Mouse (Mus musculus) liver, embryonic 12.5 days (tissue): ENCODE measurements around the gene Nkx2-5. TPM values are rescaled to one million over a fixed set of nuclear protein-coding genes. Genes with fewer than 3 reads are reported as not detected.

Experiments
- ATAC-seq: fragments of 200-750 bp; cut with Nextera tagmentation; 2 replicates; pipeline ENCODE4 v1.8.0; 2017; ENCODE audit warnings: moderate number of reproducible peaks, mild to moderate bottlenecking, moderate library complexity
- H3K27ac ChIP-seq: fragments of 300-500 bp; sonication (generic); 2 replicates; pipeline ENCODE4 v1.5.1; 2016; ENCODE audit warnings: mild to moderate bottlenecking
- H3K27me3 ChIP-seq: fragments of 300-500 bp; sonication (generic); replicated peaks from 2 replicates; pipeline ENCODE4 v1.6.1; 2016; ENCODE audit warnings: mild to moderate bottlenecking, moderate library complexity
- H3K36me3 ChIP-seq: fragments of 300-500 bp; sonication (generic); 2 replicates; pipeline ENCODE4 v1.6.1; 2016; ENCODE audit warnings: mild to moderate bottlenecking, moderate library complexity
- H3K4me1 ChIP-seq: fragments of 300-500 bp; sonication (generic); 2 replicates; pipeline ENCODE4 v1.6.1; 2016
- H3K4me2 ChIP-seq: fragments of 300-500 bp; sonication (generic); 2 replicates; pipeline ENCODE4 v1.6.1; 2016; ENCODE audit warnings: mild to moderate bottlenecking, moderate library complexity
- H3K4me3 ChIP-seq: fragments of 300-500 bp; sonication (generic); 2 replicates; pipeline ENCODE4 v1.5.1; 2016; ENCODE audit warnings: mild to moderate bottlenecking, moderate library complexity
- H3K9ac ChIP-seq: fragments of 300-500 bp; sonication (generic); 2 replicates; pipeline ENCODE4 v1.6.1; 2016; ENCODE audit warnings: mild to moderate bottlenecking, moderate library complexity
- H3K9me3 ChIP-seq: fragments of 300-500 bp; sonication (generic); replicated peaks from 2 replicates; pipeline ENCODE4 v1.6.1; 2016; ENCODE audit warnings: mild to moderate bottlenecking, moderate library complexity
- WGBS: fragments of 180-500 bp; shearing (Covaris S2); methylation state at CpG from one replicate; pipeline ENCODE4 v1.1.7; 2016; ENCODE audit not compliant: insufficient replicate concordance; 5-methylcytosine and 5-hydroxymethylcytosine counted together
- polyA plus RNA-seq: library from polyadenylated mRNA; unstranded; fragments of >200 nt; fragmentation: Nextera tagmentation; extraction: Ambion mirVana; gene quantifications from 2 replicates; pipeline ENCODE4 v1.2.1, GENCODE M21; 2016

Nkx2-5 gene
- polyA plus RNA-seq, 1 experiment from 2014 or later, result 0.13 TPM

DNA sequence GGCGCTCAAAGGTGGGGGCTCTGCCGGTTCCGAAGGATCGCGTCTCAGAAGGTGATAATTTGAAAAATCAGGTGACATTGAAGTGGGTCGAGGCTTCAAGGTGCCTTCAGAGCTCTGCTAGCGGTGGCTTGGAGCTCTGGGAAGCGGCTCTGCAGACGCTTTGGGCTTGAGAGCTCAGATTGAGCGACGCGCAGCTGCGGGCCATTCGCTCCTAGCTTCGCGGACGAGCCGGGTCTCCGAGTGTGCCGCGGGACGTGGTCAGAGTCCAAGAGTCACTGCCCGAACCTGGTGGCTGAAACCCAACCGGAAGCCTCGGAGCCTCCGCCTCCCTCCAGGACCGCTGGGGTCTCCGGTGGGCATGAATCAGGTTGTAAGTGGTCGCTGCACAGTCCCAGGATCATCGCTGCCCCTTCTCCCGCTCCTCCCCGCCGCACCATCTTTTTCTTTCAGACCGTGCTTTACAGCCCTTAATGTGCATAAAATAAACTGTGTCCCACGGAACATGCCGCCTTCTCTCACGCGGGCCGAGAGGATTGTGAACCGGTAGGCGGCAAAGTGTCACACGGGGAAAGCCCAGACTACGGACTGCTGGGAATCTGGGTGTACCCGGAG is 5.0 kb upstream of the Nkx2-5 start:
- WGBS, result 1% methylated on average over 44 of the region's 44 CpGs
- no peak for ATAC-seq
- Histone ChIP-seq H3K9me3 (no peaks in the 10 kb centered on the region), H3K4me3 (peak overlapping the region; percentile 22), H3K27ac (no peak overlapping the region), H3K4me2 (peak overlapping the region; percentile 49), H3K27me3 (peaks cover 92% of the 10 kb centered on the region), H3K9ac (no peak overlapping the region), H3K4me1 (peaks cover 2% of the 10 kb centered on the region), H3K36me3 (no peaks in the 10 kb centered on the region)

DNA sequence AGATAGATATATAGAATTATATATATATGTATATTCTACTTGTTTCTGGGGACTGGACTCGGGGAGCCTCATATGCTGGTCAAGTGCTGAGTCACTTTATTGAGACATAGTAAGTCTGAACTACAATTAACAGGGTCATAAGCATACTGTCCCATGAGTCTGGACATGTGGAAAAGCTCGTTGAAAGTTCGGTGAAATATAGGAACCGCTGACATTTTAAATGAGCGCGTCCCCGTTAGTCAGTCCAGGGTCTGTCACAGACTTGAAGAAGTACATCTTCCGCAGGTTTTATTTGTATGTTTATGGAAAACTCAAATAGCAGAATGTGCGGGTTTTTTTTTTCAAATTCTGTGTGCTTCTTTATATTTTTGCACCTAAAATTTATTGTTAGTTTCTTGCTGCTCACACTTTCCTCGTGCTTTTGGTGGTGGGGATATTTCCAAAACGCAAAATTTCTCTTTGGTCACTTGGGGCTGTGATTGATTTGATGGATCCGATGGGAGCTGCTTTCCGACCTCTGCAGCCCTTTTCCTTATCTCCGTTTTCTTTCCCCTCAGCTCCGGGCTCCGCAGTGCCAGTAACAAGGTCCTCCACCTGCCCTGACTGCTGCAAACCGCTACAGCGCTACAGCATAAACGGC is 4.4 kb upstream of the Nkx2-5 start:
- Histone ChIP-seq H3K27me3 (peaks cover 92% of the 10 kb centered on the region), H3K27ac (no peak overlapping the region)

GRCm38 (mm10) chr17:26848236-26848635 is 3.4 kb upstream of the Nkx2-5 start:
- no peak for ATAC-seq
- H3K4me1 ChIP-seq, result peaks cover 2% of the 10 kb centered on the region
- H3K27ac ChIP-seq, result no peak overlapping the region
- peaks cover 93% of the 10 kb centered on the region for H3K27me3 ChIP-seq
- no peak overlapping the region for H3K4me2 ChIP-seq
- under 1% methylated on average over 6 of the region's 6 CpGs for WGBS
- no peaks in the 10 kb centered on the region for H3K36me3 ChIP-seq
- H3K9ac ChIP-seq, result no peak overlapping the region
- no peak overlapping the region for H3K4me3 ChIP-seq
- no peaks in the 10 kb centered on the region for H3K9me3 ChIP-seq

More for the DNA sequence above, 4.4 kb upstream of the Nkx2-5 start:
- WGBS, result 6% methylated on average over 19 of the region's 19 CpGs
- Histone ChIP-seq H3K9me3 (no peaks in the 10 kb centered on the region), H3K9ac (no peak overlapping the region), H3K4me1 (peaks cover 2% of the 10 kb centered on the region), H3K4me3 (peak overlapping the region; percentile 22), H3K4me2 (peak overlapping the region; percentile 49), H3K36me3 (no peaks in the 10 kb centered on the region)
- ATAC-seq, result no peak

DNA sequence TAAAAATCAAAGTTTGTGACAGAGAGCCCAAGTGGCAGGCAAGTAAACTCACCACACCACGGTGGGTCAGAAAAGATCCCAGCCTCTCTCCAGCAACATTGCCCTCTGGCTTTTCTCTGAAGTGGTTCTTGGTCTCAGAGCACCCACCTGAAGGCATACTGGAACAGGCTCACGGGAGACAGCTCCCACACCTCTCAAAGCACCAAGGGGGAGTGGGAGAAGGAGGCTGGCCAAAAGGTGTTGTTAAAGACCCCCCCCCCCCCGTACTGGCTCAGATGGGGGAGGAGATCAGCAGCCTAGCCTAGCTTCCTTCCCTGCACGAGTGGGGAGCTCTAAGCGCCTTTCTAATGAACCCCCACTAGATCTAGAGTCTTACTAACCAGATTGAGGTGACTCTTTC is 3.0 kb upstream of the Nkx2-5 start:
- peaks cover 93% of the 10 kb centered on the region for H3K27me3 ChIP-seq
- H3K4me3 ChIP-seq, result no peak overlapping the region
- peaks cover 2% of the 10 kb centered on the region for H3K4me1 ChIP-seq
- ATAC-seq, result no peak
- no peak overlapping the region for H3K4me2 ChIP-seq
- no peak overlapping the region for H3K9ac ChIP-seq
- no peaks in the 10 kb centered on the region for H3K9me3 ChIP-seq
- H3K36me3 ChIP-seq, result no peaks in the 10 kb centered on the region
- no peak overlapping the region for H3K27ac ChIP-seq
- WGBS, result 2% methylated on average over 5 of the region's 5 CpGs

DNA sequence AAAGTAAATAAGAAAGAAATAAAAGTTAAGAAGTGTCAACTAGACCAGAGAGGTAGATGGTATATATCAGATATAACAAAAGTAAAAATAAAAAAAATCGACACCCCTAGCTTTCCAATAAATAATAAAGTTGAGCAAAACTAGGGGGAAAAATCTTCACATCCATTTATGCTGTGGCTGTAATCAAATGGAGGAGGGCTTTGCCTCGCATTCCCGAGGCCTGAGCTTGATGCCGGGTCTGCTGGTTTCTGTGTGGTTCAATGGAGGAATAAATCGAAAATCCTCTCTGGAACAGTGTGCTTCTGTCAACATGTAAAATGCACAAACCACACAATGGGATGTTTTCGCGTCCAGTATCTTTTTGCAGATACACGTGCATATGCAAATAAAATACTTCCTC is 1.6 kb upstream of the Nkx2-5 start:
- Histone ChIP-seq H3K9ac (no peak overlapping the region), H3K9me3 (no peaks in the 10 kb centered on the region), H3K4me1 (peaks cover 2% of the 10 kb centered on the region), H3K4me2 (no peak overlapping the region), H3K36me3 (no peaks in the 10 kb centered on the region), H3K27ac (no peak overlapping the region), H3K4me3 (no peak overlapping the region), H3K27me3 (peaks cover 93% of the 10 kb centered on the region)
- ATAC-seq, result no peak
- 14% methylated on average over 8 of the region's 8 CpGs for WGBS

GRCm38 (mm10) chr17:26845149-26846050 is 591 bp upstream of the Nkx2-5 start:
- Histone ChIP-seq H3K4me3 (no peak overlapping the region), H3K36me3 (no peaks in the 10 kb centered on the region), H3K9ac (no peak overlapping the region), H3K27me3 (peaks cover 93% of the 10 kb centered on the region), H3K27ac (no peak overlapping the region), H3K4me1 (no peaks in the 10 kb centered on the region; the same call in none of the 2 replicates), H3K9me3 (no peaks in the 10 kb centered on the region), H3K4me2 (no peak overlapping the region)
- 8% methylated on average over 14 of the region's 14 CpGs for WGBS
- no peak for ATAC-seq

DNA sequence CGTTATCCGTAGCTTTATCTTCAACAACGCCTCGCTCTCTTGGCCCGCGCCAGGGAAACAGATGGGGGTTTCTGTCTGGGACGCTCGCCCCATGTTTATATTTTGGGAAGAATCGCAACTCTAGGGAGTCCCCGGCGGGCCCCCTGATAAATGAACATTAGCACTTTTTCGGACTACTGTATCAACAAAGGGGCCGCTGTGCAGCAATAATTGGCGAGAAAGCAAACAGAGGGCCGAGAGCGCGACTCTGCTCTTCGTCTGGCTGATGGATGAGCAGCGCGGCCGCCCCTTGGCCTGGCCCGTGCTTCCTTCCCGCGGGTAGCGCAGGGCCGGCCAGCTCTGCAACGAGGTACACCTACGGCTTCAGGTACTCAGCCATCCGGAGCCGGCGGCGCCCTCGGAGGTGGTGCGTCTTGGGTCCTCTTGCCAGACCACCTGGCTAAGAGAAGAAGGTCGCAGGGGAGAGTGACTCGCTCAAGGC is 398 bp downstream of the Nkx2-5 start:
- H3K27ac ChIP-seq, result no peak overlapping the region
- no peaks in the 10 kb centered on the region for H3K36me3 ChIP-seq
- 0 out of 2 replicates have a peak overlapping the region, but pooled peaks have one; percentile 11 for H3K4me2 ChIP-seq
- whole genome bisulfite sequencing, result under 1% methylated on average over 36 of the region's 36 CpGs
- no peak overlapping the region for H3K9ac ChIP-seq
- no peak for ATAC-seq
- H3K4me3 ChIP-seq, result no peak overlapping the region
- no peaks in the 10 kb centered on the region for H3K4me1 ChIP-seq
- H3K27me3 ChIP-seq, result peaks cover 93% of the 10 kb centered on the region
- no peaks in the 10 kb centered on the region for H3K9me3 ChIP-seq

DNA sequence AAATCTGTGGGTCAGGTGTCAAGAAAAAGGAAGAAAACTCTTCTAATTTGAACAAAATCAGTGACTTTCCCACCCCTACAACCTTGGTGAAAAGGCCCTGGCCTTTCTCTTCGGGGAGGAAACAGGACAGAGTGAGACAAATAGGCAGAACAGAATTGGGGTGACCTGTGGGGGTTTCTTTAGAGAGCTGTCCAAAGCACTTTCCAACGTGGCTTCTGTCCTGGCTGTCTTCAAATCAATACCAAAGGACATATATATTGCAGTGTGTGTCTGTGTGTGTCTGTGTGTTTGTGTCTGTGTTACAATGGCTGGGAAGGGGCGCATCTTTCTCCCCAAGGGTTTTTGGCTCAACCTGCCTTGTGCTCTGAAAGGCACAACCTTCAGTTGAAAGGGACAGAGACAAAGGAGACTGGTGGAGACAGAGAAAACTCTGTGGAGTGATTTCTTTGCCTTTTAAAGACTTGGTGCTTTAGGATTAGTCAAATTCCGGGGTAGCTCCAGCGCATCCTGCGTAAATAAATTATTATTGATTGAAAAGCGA is 1.0 kb downstream of the Nkx2-5 start:
- H3K27ac ChIP-seq, result no peak overlapping the region
- H3K4me2 ChIP-seq, result no peak overlapping the region
- H3K4me1 ChIP-seq, result no peaks in the 10 kb centered on the region
- no peak for ATAC-seq
- 3% methylated on average over 7 of the region's 7 CpGs for WGBS
- no peak overlapping the region for H3K9ac ChIP-seq
- no peaks in the 10 kb centered on the region for H3K36me3 ChIP-seq
- peaks cover 94% of the 10 kb centered on the region for H3K27me3 ChIP-seq
- H3K4me3 ChIP-seq, result no peak overlapping the region
- H3K9me3 ChIP-seq, result no peaks in the 10 kb centered on the region

GRCm38 (mm10) chr17:26843229-26843567 is 1.6 kb downstream of the Nkx2-5 start:
- peaks cover 95% of the 10 kb centered on the region for H3K27me3 ChIP-seq
- 2% methylated on average over 14 of the region's 14 CpGs for WGBS
- no peaks in the 10 kb centered on the region for H3K9me3 ChIP-seq
- H3K9ac ChIP-seq, result no peak overlapping the region
- no peaks in the 10 kb centered on the region for H3K4me1 ChIP-seq
- H3K36me3 ChIP-seq, result no peaks in the 10 kb centered on the region
- no peak overlapping the region for H3K4me3 ChIP-seq
- H3K27ac ChIP-seq, result no peak overlapping the region
- H3K4me2 ChIP-seq, result no peak overlapping the region
- ATAC-seq, result no peak

GRCm38 (mm10) chr17:26842431-26843228 is 2.2 kb downstream of the Nkx2-5 start:
- H3K4me3 ChIP-seq, result no peak overlapping the region
- ATAC-seq, result no peak
- H3K36me3 ChIP-seq, result no peaks in the 10 kb centered on the region
- 15% methylated on average over 9 of the region's 9 CpGs for WGBS
- H3K4me1 ChIP-seq, result no peaks in the 10 kb centered on the region
- H3K9ac ChIP-seq, result no peak overlapping the region
- no peak overlapping the region for H3K4me2 ChIP-seq
- peaks cover 95% of the 10 kb centered on the region for H3K27me3 ChIP-seq
- H3K9me3 ChIP-seq, result no peaks in the 10 kb centered on the region
- no peak overlapping the region for H3K27ac ChIP-seq

GRCm38 (mm10) chr17:26841981-26842380 is 2.8 kb downstream of the Nkx2-5 start:
- no peak overlapping the region for H3K27ac ChIP-seq
- H3K4me2 ChIP-seq, result no peak overlapping the region
- WGBS, result 7% methylated on average over 5 of the region's 5 CpGs
- H3K9me3 ChIP-seq, result no peaks in the 10 kb centered on the region
- H3K27me3 ChIP-seq, result peaks cover 96% of the 10 kb centered on the region
- H3K36me3 ChIP-seq, result no peaks in the 10 kb centered on the region
- no peak overlapping the region for H3K4me3 ChIP-seq
- no peaks in the 10 kb centered on the region for H3K4me1 ChIP-seq
- no peak overlapping the region for H3K9ac ChIP-seq
- ATAC-seq, result no peak
